Mouse (Mus musculus): ENCODE results near the gene Lasp1.

DNA sequence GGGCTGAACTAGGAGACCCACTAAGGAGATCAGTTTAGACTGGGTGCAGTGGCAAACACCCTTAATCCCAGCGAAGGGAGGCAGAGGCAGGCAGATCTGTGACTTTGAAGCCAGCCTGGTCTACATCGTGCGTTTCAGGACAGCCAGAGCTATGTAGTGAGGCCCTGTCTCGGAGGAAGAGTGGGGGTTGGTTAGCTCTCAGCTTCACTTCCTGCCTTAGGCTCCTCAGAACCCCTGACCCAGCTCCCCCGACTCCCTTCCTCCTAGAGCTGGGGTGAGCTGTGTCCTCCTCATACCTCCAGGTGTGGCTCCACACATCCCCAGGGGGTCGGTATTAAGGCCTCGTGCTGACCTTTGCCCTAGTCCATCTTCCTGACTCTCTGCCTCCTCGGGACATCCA is 37.7 kb downstream of the Lasp1 start:
- no peak for TF ChIP-seq CTCF (IDR thresholded peaks at IDR 0.05)
- no peak for TF ChIP-seq POLR2A (IDR thresholded peaks at IDR 0.05; ENCODE audit: insufficient read depth, low read depth, low read length)
